Mouse (Mus musculus) erythroblast, embryonic 14.5 days (primary cell): ENCODE data around the gene Shf.

Experiments
- GATA1 ChIP-seq: IDR thresholded peaks from 2 replicates; pipeline ENCODE4 v1.6.1; 2012; ENCODE audit warnings: low read length, inconsistent platforms, mixed read lengths
- TAL1 ChIP-seq: IDR thresholded peaks from 3 replicates; pipeline ENCODE4 v1.6.1; 2012; ENCODE audit warnings: low read length, inconsistent platforms, mixed read lengths

DNA sequence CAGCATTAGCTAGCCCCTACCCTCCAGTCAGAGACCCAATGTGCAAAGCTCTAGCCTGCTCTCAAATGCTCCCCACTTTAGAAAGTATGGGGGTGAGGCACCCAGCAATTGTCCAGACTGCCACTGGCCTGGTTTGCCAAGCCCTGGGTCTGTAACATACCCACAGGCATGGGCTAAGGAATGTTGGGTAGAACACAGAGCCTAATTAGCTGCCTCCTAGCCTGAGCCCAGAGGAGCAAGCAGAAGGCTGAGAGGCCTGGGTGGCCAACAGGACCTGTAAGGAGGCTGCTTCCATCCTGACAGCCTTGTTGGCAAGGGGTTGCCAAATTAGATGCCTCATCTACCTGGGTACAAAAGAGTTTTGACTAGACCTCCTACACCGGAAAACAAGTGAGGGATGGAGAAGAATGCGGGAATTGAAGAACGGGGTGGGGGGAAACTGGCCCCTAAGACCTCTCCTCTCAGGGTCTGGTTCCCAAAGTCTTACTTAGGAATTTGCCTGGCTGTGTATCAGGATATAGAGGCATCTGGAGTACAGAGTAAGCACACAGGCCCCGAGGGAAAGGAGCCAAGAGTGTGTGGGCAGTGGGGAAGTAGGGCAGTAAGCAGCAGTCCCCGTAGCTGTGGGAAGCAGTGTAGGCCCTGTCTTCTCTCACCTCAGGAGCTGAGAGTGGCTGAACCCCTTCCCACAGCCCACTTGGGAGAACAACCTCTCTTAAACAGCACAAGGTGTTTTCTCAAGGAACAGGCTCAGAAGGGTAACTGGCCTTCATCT lies 17.6 kb downstream of the Shf start:
- TF ChIP-seq GATA1, result no peak
- no peak for TF ChIP-seq TAL1
